Mouse (Mus musculus): ENCODE measurements at regions not wholly inside any gene's neighbourhood (a gene's known extent, or its start where the extent isn't known, plus 50 kb on each side); places are given as distances from the start of the nearest gene placed in this dataset.
"Not testable (repeated sequence)": the region's sequence is repeated elsewhere in the genome, so short reads cannot be mapped to it uniquely, and the experiment has no call there.

GRCm38 (mm10) chr19:35639945-35640344 lies 417.4 kb downstream of the Htr7 start:
- no peak for DNase-seq (ENCODE audit: low spot score in 2 of 2)

- no peak for DNase-seq (ENCODE audit: low spot score in 2 of 2)
Observed at GRCm38 (mm10) chr19:35621771-35622170, 435.5 kb downstream of the Htr7 start.

DNA sequence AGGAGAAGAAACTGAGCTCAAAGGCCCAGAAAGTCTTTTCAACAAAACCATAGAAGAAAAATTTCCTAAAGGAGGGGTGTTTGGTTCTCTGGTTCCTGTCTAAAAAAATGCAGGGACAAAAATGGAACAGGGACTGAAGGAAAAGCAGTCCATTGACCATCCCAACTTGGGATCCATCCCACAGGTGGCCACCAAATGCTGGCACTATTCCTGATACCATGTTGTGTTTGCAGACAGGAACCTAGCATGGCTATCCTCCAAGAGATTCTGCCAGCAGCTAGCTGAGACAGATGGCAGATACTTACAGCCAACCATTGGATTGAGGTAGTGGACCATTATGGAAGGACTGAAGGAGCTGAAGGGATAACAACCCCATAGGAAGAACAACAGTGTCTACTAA lies 461.9 kb downstream of the Htr7 start:
- DNase-seq (ENCODE audit: low spot score in 2 of 2) = no peak

DNA sequence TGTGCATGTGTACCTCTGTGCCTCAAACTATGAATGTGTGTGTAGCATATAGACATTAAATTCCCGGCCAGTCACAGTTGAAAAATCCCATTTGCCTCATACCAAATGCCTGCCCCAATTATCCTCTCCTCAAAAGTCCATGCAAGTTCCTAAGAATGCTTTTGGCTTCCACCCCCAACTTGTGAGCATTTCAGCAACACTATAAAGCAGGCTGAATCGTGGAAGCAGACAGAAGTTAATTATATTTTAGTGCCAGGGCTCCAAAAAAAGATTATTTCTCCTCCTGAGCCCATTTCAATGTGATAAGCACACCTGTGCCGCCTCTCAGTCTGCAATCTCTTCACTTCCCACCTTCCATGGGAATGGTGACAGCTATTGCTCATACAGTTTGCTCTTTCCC lies 481.3 kb downstream of the Htr7 start:
- DNase-seq (ENCODE audit: low spot score in 2 of 2) = no peak

- no peak for DNase-seq (ENCODE audit: low spot score in 2 of 2)
Observed at GRCm38 (mm10) chr19:35549381-35549780, 507.9 kb downstream of the Htr7 start.

DNA sequence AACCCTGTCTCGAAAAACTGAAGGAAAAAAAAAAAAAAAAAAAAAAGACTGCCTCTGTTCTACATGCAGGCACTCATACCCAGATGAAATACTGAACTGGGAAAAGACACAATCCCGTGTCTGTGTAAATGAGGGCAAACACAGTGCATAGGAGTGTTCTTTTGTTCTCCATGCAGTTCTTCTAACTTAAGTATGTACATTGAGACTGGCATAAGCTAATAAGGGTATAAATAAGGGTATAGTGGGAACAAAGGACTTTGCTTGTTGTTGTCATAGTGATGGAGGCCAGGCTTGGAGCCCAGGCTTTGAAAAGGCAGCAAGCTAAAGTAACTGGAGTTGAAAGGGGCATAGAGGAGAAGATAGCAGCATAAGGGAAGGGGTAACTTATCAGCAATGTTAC lies 520.5 kb downstream of the Htr7 start:
- no peak for DNase-seq (ENCODE audit: low spot score in 2 of 2)

DNA sequence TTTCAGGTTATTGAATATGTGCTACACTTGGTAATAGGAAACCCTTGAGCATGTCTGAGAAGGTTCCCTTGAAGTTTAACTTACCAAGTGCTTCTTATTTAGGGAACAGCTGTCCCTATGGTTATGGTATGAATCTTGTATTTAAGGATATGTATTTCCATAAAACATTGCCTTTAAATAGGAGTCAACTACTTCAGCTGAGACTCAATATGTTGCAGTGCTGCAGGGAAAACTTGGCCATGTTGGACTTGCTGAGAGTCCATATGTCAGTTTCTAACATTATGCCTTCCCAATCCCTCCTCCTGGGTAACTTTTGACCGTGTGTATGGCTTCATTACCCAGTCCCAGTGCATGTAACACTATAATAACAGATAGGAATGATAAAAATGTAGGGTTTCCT lies 528.0 kb downstream of the Htr7 start:
- peak in 1 of 2 experiments; percentile 5 for DNase-seq (ENCODE audit: low spot score in 2 of 2)

DNA sequence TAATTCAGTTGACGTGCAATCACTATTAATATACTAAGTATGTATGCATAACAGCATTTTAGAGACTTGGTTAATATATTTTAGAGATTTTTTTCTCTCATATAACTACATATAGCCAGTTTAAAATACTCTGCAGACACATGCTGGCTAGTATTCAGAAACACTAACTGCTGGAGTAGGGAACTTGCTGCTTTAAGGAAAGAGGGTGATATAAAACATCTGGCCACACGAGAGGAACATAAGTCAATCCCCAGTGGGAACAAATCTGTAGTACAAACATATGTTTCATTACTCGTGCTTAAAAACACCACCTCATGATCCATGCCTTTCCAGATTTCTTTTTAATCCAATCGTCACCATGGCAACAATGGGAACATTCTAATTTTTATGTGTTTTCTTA lies 563.6 kb downstream of the Htr7 start:
- DNase-seq (ENCODE audit: low spot score in 2 of 2) = no peak

DNA sequence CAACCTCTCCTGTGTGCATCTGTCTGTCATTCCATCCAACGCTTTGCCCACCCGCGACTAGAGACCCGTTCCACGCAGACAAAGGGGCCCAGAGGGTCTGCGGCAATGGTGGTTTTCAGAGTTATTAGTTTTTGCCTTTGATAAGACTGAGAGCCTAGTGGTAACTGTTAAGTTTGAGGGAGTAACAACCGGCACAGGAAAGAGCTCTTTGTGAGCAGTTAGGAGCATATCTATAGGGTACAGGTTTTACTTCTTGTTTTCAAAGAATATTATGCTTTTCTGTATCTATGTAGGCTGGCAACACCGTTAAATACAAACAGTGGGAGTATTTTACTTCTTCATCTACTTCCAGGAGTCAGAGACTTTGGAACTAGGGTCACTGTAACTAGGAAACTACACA lies 566.0 kb downstream of the Htr7 start:
- DNase-seq (ENCODE audit: low spot score in 2 of 2) = no peak

DNA sequence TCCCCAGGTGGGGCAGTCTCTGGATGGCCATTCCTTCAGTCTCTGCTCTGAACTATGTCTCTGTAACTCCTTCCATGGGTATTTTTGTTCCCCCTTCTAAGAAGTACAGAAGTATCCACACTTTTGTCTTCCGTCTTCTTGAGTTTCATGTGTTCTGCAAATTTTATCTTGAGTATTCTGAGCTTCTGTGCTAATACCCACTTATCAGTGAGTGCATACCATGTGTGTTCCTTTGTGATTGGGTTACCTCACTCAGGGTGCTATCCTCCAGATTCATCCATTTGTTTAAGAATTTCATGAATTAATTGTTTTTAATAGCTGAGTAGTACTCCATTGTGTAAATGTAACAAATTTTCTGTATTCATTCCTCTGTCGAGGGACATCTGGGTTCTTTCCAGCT lies 563.5 kb downstream of the Kif20b start:
- not testable (repeated sequence) for DNase-seq (ENCODE audit: low spot score in 2 of 2)

- no peak for DNase-seq (ENCODE audit: low spot score in 2 of 2)
Observed at GRCm38 (mm10) chr19:35482469-35482868, 560.3 kb downstream of the Kif20b start.

- no peak for DNase-seq (ENCODE audit: low spot score in 2 of 2)
Observed at GRCm38 (mm10) chr19:35453942-35454341, 531.8 kb downstream of the Kif20b start.

DNA sequence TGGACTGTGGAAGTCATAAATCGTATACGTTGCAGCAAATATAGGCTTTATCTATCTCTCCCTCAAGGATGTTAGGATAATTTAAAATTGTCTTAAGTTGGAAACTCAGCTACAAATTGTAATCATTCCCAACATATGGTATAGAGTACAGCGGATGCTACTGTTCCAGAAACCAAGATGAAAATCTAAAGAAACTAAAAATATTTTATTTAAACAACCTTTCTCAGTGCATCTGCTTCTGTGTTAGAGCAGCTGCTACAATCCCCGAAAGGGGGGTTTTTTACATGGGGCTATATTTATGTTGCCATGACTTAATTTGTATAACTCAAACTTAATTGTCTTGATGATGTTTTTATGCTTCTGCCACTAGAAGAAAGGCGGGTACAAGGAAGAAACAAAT lies 520.3 kb downstream of the Kif20b start:
- DNase-seq (ENCODE audit: low spot score in 2 of 2) = no peak

- DNase-seq (ENCODE audit: low spot score in 2 of 2) = no peak
Observed at GRCm38 (mm10) chr19:35438074-35438473, 515.9 kb downstream of the Kif20b start.
